Mouse (Mus musculus) adrenal gland, adult 18-20 months (tissue): ENCODE data around the gene Pramel5. TPM values are rescaled to one million over a fixed set of nuclear protein-coding genes. Genes with fewer than 3 reads are reported as not detected.
"Not testable (repeated sequence)": the region's sequence is repeated elsewhere in the genome, so short reads cannot be mapped to it uniquely, and the experiment has no call there.

ENCODE experiments used
- DNase-seq, 2 experiments: peaks; one replicate each; pipeline ENCODE4 v3.0.0; 2021 to 2022; ENCODE audit warnings: low spot score in 2 of 2
- long read RNA-seq, 2 experiments: library from polyadenylated mRNA; stranded (forward); transcript quantifications; one replicate each; pipeline ENCODE4 v2.0.0; 2021
- total RNA-seq, 2 experiments: library from RNA; stranded (reverse); gene quantifications; 1 replicate in 1 of 2; 2 replicates in 1 of 2; pipeline ENCODE4 v1.2.3; 2021

Gene Pramel5
- total RNA-seq: not detected
- long read RNA-seq, experiment 1: 0 reads
- long read RNA-seq, experiment 2: 0 reads

DNA sequence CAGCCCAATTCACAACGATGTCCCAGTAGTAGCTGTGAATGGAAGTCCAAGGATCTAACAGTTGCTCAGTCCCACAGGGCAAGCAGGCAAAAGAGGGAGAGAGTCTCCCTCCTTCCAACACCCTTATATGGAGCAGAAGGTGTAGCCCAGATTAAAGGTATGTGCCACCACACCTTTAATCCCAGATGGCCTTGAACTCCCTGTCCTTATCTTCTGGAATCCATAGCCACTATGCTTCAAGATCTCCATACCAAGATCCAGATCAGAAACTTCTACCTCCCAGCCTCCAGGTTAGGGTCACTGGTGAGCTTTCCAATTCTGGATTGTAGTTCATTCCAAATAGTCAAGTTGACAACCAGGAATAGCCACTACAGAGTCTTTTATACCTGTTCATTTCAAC, at the start of gene Pramel5:
Gene Pramel5 (minus strand): TSS at position 101 of the 400 bp plus-strand sequence.
- not testable (repeated sequence) for DNase-seq

DNA sequence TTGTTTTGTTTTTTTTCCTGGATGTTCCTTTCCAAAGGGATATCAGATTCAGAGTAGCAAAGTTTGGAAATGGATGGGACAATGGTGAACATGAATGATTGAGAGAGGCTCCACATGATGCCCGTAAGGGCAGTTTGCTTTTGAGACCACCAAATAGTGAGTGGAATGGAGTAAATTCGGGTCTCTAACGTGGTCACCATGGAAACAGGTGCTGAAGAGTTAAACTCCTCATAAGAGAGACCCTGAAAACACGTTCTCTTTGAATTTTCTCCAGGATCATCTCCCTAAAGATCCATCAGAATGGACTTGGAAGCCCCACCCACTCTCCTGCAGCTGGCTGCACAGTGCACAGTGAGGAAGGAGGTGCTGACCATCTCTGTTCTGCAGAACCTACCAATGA, 49.7 kb upstream of the Pramel5 start, which contains the start of gene Gm13128:
Gene Gm13128 (plus strand): TSS at position 301 of the 400 bp plus-strand sequence.
- not testable (repeated sequence) for DNase-seq

GRCm38 (mm10) chr4:144312666-144313460, 32.6 kb upstream of the Pramel5 start:
- not testable (repeated sequence) for DNase-seq

DNA sequence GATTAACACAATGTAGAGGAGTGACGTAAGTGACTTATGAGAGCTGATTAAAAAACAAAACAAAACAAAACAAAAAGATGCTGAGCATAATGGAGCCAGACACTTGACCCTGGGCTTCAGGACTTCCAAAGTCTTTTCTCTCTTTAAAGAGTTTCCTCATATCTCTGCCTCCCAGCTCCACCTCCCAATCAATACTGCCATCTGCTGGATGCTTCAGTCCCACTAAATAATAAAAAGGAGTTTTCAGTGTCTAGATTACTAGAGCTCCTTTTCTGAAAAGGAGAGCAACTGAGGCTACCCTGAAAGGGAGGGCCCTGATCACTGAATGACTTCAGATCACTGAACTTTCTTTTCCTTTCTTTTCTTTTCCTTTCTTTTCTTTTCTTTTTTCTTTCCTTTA, 19.1 kb upstream of the Pramel5 start:
- peak in 1 of 2 experiments; percentile 10 for DNase-seq

DNA sequence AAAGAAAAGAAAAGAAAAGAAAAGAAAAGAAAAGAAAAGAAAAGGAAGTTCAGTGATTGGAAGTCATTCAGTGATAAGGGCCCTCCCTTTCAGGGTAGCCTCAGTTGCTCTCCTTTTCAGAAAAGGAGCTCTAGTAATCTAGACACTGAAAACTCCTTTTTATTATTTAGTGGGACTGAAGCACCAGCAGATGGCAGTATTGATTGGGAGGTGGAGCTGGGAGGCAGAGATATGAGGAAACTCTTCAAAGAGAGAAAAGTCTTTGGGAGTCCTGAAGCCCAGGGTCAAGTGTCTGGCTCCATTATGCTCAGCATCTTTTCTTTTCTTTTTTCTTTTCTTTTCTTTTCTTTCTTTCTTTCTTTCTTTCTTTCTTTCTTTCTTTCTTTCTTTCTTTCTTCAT, 25.5 kb downstream of the Pramel5 start:
- DNase-seq: not testable (repeated sequence)

Other genes with a start within 250 kb of the Pramel5 start
- not detected for gene Pramel4, start 221.4 kb downstream of the Pramel5 start, total RNA-seq
- not detected for gene Gm13102, start 174.0 kb downstream of the Pramel5 start, total RNA-seq
- not detected for gene Oog3, start 117.8 kb downstream of the Pramel5 start, total RNA-seq
- gene Oog2, start 89.8 kb downstream of the Pramel5 start, total RNA-seq: not detected
- gene C87977, start 67.2 kb downstream of the Pramel5 start, total RNA-seq: not detected
- not detected for gene Gm13128, start 49.8 kb upstream of the Pramel5 start, total RNA-seq
- gene Gm13119, start 77.5 kb upstream of the Pramel5 start, total RNA-seq: not detected
- not detected for gene Pramef20, start 97.4 kb upstream of the Pramel5 start, total RNA-seq
- gene Pramef12, start 128.0 kb upstream of the Pramel5 start, total RNA-seq: not detected
- not detected for gene 1700012P22Rik, start 158.3 kb upstream of the Pramel5 start, total RNA-seq
- gene Gm9944, start 172.8 kb upstream of the Pramel5 start, total RNA-seq: not detected
- not detected for gene Aadacl3, start 183.3 kb upstream of the Pramel5 start, total RNA-seq
- not detected for gene 9430007A20Rik, start 239.3 kb upstream of the Pramel5 start, total RNA-seq